Mouse (Mus musculus): ENCODE measurements around the gene Desi2.
"Not testable (repeated sequence)": the region's sequence is repeated elsewhere in the genome, so short reads cannot be mapped to it uniquely, and the experiment has no call there.

Gene Desi2

DNA sequence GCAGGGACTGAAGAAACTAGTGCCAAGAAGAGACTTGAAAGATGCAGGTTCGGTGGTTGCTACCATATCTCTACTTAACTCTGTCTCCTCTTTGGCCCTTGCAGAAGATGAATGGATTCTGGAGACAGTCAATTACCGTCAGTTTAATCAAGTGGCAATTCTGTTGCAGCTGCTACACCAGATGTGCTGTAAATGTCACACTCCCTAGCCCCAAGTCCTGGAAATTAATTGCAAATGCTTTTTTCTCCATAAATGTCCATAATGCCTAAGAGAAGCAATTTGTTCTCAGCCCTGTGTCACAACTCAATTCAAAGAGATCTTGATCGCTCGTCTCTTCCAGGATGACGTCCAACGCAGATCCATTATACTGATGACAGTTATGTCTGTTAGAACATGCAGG, 83.4 kb downstream of the Desi2 start:
- DNase-seq = no peak

- no peak for DNase-seq
These were observed 88.0 kb downstream of the Desi2 start for GRCm38 (mm10) chr1:178275174-178275730.

GRCm38 (mm10) chr1:178275738-178276053, 88.5 kb downstream of the Desi2 start:
- DNase-seq = no peak

DNA sequence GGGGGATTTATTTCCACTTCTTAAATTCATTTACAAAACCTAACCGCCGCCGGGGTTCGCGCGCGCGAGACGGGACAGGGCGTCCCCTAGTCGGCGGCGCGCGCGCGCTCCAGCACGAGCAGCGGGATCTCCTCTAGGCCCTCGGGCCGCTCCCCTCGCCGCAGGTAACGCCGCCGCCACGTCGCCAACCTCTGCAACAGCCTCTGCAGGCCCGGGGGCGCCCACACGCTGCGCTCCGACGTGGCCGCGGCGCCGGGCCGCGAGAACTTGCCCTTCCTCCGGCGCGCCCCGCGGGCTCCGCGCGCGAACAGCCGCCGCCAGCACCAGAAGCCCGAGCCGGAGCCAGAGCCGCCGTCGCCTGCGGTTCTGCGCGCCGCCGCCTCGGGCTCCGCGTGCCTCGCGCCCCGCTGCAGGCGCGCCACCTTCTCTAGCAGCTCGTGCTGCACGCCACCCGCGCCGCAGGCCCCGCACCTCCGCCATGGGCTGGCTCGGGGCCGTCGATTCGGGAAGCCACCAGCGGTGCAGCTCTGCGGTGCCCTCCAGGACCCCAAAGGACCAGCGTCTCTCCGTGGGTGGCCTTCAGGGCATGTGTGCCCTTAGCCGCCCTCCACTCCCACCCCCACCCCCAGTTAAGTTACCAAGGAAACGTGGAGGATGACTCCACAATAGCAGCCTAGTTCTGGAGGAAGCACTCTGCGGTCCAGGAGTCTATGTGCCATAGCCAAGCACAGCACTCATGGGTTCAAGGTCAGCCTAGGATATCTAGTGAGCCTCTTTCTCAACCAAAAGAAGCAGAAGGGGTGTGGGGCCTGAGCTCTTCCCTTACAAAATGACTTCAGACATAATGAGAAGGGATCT, 89.1 kb downstream of the Desi2 start:
- peak; percentile 70 to 71 for DNase-seq

DNA sequence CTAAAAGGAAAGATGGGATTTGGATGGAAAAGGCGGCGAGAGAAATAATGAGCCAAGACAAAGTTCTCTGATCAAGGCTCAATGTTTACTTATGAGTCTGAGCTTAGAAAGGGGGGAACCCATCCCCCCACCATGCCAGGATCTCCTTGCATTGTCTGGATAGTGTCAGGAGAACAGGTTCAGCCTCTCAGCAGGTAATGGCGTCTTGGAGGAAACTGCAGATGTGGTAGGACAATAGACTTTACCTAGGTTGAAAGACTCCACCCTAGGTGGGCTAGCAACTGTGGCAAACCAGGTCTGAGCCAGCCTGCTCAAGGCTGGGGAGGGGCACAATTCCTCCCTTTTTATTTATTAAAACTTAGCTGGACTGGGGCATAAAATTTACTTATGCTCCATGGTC, 96.1 kb downstream of the Desi2 start:
- DNase-seq = not testable (repeated sequence)

DNA sequence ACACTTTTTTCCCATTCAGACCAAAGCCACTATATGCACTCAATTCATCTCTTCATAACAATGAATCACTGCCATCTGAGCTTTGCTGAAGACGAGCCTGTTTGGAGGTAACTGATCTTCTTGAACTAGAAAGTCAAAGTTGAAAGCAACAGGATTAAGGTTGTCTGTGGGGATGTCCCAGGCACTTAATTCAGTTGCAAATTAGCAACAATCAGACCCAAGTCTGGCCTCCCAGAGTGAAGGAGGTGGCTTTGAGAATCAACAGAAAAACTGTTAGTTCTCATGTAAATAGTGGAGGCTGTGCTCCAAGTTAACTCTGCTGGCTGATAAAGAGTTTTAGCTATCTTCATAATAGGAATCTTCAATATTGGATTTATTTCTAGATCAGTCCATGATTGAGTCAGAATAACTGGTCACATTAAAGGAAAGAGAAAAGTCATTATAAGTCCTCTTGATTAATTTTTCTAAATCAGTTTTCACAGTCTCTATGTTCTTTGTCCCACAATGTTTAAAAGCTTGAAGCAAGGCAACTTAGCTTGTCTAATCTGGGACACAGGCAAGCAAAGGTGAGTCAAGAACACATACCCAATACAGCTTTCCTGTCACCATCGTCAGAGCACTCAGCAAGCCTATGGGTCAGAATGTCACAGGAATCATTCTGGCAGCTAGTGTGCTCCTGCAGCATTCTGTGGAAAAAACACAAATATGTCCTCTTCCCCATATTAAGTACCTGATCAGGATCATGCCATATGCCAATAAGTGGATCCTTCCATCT, 96.9 kb downstream of the Desi2 start:
- no peak for DNase-seq

DNA sequence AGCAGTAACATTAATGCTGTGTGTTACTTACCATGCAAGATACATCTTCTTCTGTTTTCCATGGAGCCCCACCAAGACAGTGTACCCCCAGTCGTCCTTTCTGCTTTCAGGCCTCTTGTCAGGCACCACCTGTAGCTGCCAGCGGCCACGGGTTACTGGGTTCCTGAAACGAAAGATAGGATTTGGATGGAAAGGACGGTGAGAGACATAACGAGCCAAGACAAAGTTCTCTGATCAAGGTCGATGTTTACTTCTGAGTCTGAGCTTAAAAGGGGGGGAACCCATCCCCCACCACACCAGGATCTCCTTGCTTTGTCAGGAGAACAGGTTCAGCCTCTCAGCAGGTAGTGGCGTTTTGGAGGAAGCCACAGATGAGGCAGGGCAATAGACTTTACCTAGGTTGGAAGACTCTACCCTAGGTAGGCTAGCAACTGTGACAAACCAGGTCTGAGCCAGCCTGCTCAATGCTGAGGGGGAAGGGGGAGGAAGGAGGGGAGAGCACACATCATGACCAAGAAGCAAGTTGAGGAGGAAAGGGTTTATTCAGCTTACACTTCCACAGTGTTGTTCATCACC, 100.5 kb downstream of the Desi2 start:
- DNase-seq = no peak

- DNase-seq = no peak
These were observed 104.5 kb downstream of the Desi2 start for GRCm38 (mm10) chr1:178291716-178292115.

DNA sequence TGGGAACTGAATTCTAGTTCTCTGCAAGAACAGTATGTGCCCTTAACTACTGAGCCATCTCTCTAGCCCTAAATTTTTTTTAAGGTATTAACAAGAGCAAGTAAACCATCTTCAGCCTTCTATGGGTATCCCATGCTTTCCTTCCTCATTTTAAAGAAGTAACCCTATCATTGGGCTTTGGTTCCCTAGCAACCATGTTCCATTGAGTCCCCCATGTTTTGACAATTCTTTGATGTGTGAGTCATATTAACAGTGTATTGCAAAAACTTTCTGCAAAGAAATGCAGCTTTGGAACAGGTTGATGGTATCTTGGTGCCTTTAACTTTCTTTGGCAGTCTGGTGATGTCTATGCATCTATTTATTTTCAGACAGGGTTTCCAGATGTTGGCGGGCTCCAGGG, 106.8 kb downstream of the Desi2 start:
- no peak for DNase-seq

DNA sequence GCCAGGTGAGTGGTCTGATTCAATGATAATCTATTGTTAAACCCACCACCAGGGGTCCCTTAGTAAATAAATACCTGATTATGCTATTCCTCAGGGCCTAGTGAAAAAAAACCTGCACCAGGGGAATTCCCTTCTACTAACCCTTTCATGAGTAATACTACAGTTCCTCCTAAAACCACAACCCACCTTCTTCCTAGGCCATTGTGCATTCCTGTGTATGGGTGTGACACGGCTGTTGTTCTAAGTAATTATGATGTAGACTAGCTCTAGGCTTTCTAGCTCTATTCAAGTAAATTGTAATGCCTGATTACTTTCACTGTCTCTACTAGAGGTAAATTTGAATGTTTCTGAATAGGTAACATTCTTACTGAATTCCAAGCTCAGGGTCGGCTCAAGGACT, 114.0 kb downstream of the Desi2 start:
- DNase-seq = not testable (repeated sequence)

DNA sequence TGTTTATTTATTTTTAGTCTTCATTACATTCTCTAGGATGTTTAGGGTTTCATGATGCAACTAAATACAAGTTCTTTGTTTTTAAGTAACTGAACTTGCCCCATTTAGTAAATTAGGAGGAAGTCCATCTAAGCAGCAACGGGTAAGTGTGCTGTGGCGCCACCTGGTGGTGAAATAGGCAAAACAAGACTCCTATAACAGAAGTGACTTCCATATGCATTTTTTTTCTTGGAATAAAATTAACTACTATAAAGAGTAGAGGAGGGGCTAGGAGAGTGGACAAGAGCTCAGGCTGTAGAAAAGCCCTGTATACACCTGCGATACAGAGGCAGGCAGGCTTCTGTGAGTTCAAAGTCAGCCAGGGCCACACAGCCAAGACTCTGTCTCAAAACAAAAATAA, 116.2 kb downstream of the Desi2 start:
- peak; percentile 74 to 77 for DNase-seq

Data from cerebellum, postnatal 36 days (tissue).